Mouse (Mus musculus) ES-Bruce4 (cell line): ENCODE measurements around the gene Car1. TPM values are rescaled to one million over a fixed set of nuclear protein-coding genes. Genes with fewer than 3 reads are reported as not detected.

ENCODE experiments used
- H3K27ac ChIP-seq: 2 replicates; pipeline ENCODE4 v1.5.1; 2012; ENCODE audit warnings: low read length, inconsistent platforms; ENCODE audit not compliant: insufficient read depth
- H3K27me3 ChIP-seq: 2 replicates; pipeline ENCODE4 v1.6.1; 2012; ENCODE audit warnings: mild to moderate bottlenecking, low read length, inconsistent platforms; ENCODE audit not compliant: control insufficient read depth, poor library complexity, insufficient read depth, severe bottlenecking
- H3K36me3 ChIP-seq: 2 replicates; pipeline ENCODE4 v1.6.1; 2012; ENCODE audit warnings: inconsistent platforms, mild to moderate bottlenecking, low read length, moderate library complexity; ENCODE audit not compliant: control insufficient read depth, poor library complexity, insufficient read depth, severe bottlenecking
- H3K4me1 ChIP-seq: one replicate; pipeline ENCODE4 v1.8.1; 2011; ENCODE audit warnings: low read length; ENCODE audit not compliant: control insufficient read depth, insufficient read depth
- H3K4me3 ChIP-seq: 2 replicates; pipeline ENCODE4 v1.5.1; 2011; ENCODE audit warnings: low read depth, mild to moderate bottlenecking, low read length
- H3K9ac ChIP-seq: 2 replicates; pipeline ENCODE4 v1.6.1; 2012; ENCODE audit warnings: low read depth, mild to moderate bottlenecking, inconsistent platforms; ENCODE audit not compliant: poor library complexity, severe bottlenecking
- H3K9me3 ChIP-seq: replicated peaks from 2 replicates; pipeline ENCODE4 v1.6.1; 2012; ENCODE audit warnings: mild to moderate bottlenecking, low read length, inconsistent platforms; ENCODE audit not compliant: control insufficient read depth, poor library complexity, insufficient read depth, severe bottlenecking
- CTCF ChIP-seq: IDR thresholded peaks from one replicate; pipeline ENCODE4 v1.8.1; 2011; ENCODE audit warnings: low read depth, low read length
- EP300 ChIP-seq: IDR thresholded peaks from 2 replicates; pipeline ENCODE4 v1.6.1; 2011; ENCODE audit warnings: low read depth, low read length; ENCODE audit not compliant: insufficient read depth
- POLR2A ChIP-seq: IDR thresholded peaks from one replicate; pipeline ENCODE4 v1.8.1; 2011; ENCODE audit warnings: low read length; ENCODE audit not compliant: insufficient read depth
- polyA plus RNA-seq: library from polyadenylated mRNA; stranded (reverse); fragments of >200 nt; gene quantifications from 2 replicates; pipeline ENCODE4 v1.2.4, GENCODE M21; 2011; ENCODE audit warnings: low read depth; ENCODE audit not compliant: missing spikeins, insufficient read depth, insufficient read length

The Car1 gene
- polyA plus RNA-seq, 1 experiment: not detected

GRCm38 (mm10) chr3:14806702-14807101 is 1.5 kb downstream of the Car1 start:
- Histone ChIP-seq H3K9me3 (no peaks in the 10 kb centered on the region), H3K9ac (no peak overlapping the region), H3K4me3 (no peak overlapping the region), H3K27me3 (no peaks in the 10 kb centered on the region), H3K27ac (no peak overlapping the region), H3K36me3 (no peaks in the 10 kb centered on the region), H3K4me1 (no peaks in the 10 kb centered on the region)
- TF ChIP-seq POLR2A (no peak), CTCF (no peak), EP300 (no peak)

- H3K27ac ChIP-seq: no peak overlapping the region
- TF ChIP-seq POLR2A: no peak
- no peak for TF ChIP-seq CTCF
- no peak for TF ChIP-seq EP300
- H3K9ac ChIP-seq: no peak overlapping the region
- H3K36me3 ChIP-seq: no peaks in the 10 kb centered on the region
- no peaks in the 10 kb centered on the region for H3K27me3 ChIP-seq
- no peak overlapping the region for H3K4me3 ChIP-seq
- no peaks in the 10 kb centered on the region for H3K4me1 ChIP-seq
- H3K9me3 ChIP-seq: no peaks in the 10 kb centered on the region
Measured at GRCm38 (mm10) chr3:14805962-14806361, 2.2 kb downstream of the Car1 start.

GRCm38 (mm10) chr3:14804906-14805305 is 3.3 kb downstream of the Car1 start:
- TF ChIP-seq EP300 (no peak), CTCF (no peak), POLR2A (no peak)
- Histone ChIP-seq H3K4me1 (no peaks in the 10 kb centered on the region), H3K9me3 (no peaks in the 10 kb centered on the region), H3K4me3 (no peak overlapping the region), H3K27me3 (no peaks in the 10 kb centered on the region), H3K27ac (no peak overlapping the region), H3K36me3 (no peaks in the 10 kb centered on the region), H3K9ac (no peak overlapping the region)

GRCm38 (mm10) chr3:14797069-14797468 is 11.1 kb downstream of the Car1 start:
- Histone ChIP-seq H3K9me3 (no peaks in the 10 kb centered on the region), H3K4me1 (no peaks in the 10 kb centered on the region), H3K9ac (no peak overlapping the region), H3K27ac (no peak overlapping the region), H3K27me3 (no peaks in the 10 kb centered on the region; the same call in 1 of the 2 replicates), H3K36me3 (no peaks in the 10 kb centered on the region), H3K4me3 (no peak overlapping the region)
- TF ChIP-seq EP300 (no peak), POLR2A (no peak), CTCF (no peak)

GRCm38 (mm10) chr3:14795292-14796020 is 12.7 kb downstream of the Car1 start:
- Histone ChIP-seq H3K27ac (no peak overlapping the region), H3K9me3 (no peaks in the 10 kb centered on the region), H3K36me3 (no peaks in the 10 kb centered on the region), H3K4me3 (no peak overlapping the region), H3K9ac (no peak overlapping the region), H3K27me3 (no peaks in the 10 kb centered on the region; the same call in 1 of the 2 replicates), H3K4me1 (no peaks in the 10 kb centered on the region)
- no peak for TF ChIP-seq EP300
- TF ChIP-seq POLR2A: no peak
- TF ChIP-seq CTCF: no peak

GRCm38 (mm10) chr3:14792032-14792431 is 16.1 kb downstream of the Car1 start:
- Histone ChIP-seq H3K36me3 (no peaks in the 10 kb centered on the region), H3K27me3 (no peaks in the 10 kb centered on the region; the same call in 1 of the 2 replicates), H3K9ac (no peak overlapping the region), H3K9me3 (no peaks in the 10 kb centered on the region), H3K4me1 (no peaks in the 10 kb centered on the region), H3K27ac (no peak overlapping the region), H3K4me3 (no peak overlapping the region)
- TF ChIP-seq CTCF: no peak
- TF ChIP-seq POLR2A: no peak
- no peak for TF ChIP-seq EP300
